Mouse (Mus musculus) kidney, adult 8-10 months (tissue): ENCODE data around the gene Rpl19.
A peak's percentile ranks its signal among the peaks of the same experiment; 100 is the strongest.

ENCODE experiments used
- DNase-seq, 2 experiments: peaks; one replicate each; pipeline ENCODE4 v3.0.0; 2022

Rpl19 gene

GRCm38 (mm10) chr11:98024516-98024915 is 2.0 kb upstream of the Rpl19 start:
- DNase-seq, result no peak

- DNase-seq, result no peak
These were observed 301 bp upstream of the Rpl19 start for GRCm38 (mm10) chr11:98026248-98026569.

- DNase-seq, result no peak
These were observed 783 bp downstream of the Rpl19 start for GRCm38 (mm10) chr11:98027297-98027688.

- no peak for DNase-seq
These were observed 1.3 kb downstream of the Rpl19 start for GRCm38 (mm10) chr11:98027785-98028184.

- DNase-seq, result no peak
These were observed 4.4 kb downstream of the Rpl19 start for GRCm38 (mm10) chr11:98030701-98031442.

- DNase-seq, result peak; percentile 40 to 81
These were observed 4.9 kb downstream of the Rpl19 start for GRCm38 (mm10) chr11:98031443-98031770.

GRCm38 (mm10) chr11:98034061-98034460 is 7.6 kb downstream of the Rpl19 start:
- no peak for DNase-seq

GRCm38 (mm10) chr11:98034840-98035239 is 8.3 kb downstream of the Rpl19 start:
- DNase-seq, result no peak

- no peak for DNase-seq
These were observed 9.5 kb downstream of the Rpl19 start for GRCm38 (mm10) chr11:98035977-98036377.

- no peak for DNase-seq
These were observed 11.4 kb downstream of the Rpl19 start for GRCm38 (mm10) chr11:98037871-98038270.

GRCm38 (mm10) chr11:98040975-98041374 is 14.5 kb downstream of the Rpl19 start:
- no peak for DNase-seq

GRCm38 (mm10) chr11:98042741-98043140 is 16.2 kb downstream of the Rpl19 start:
- no peak for DNase-seq

GRCm38 (mm10) chr11:98044074-98044473 is 17.6 kb downstream of the Rpl19 start:
- DNase-seq, result no peak

GRCm38 (mm10) chr11:98045596-98045995 is 19.1 kb downstream of the Rpl19 start:
- DNase-seq, result no peak

- DNase-seq, result no peak
These were observed 20.0 kb downstream of the Rpl19 start for GRCm38 (mm10) chr11:98046466-98046865.

- no peak for DNase-seq
These were observed 21.2 kb downstream of the Rpl19 start for GRCm38 (mm10) chr11:98047745-98048144.

GRCm38 (mm10) chr11:98049672-98050519 is 23.4 kb downstream of the Rpl19 start:
- no peak for DNase-seq

- DNase-seq, result no peak
These were observed 24.0 kb downstream of the Rpl19 start for GRCm38 (mm10) chr11:98050520-98050815.

- DNase-seq, result no peak
These were observed 24.4 kb downstream of the Rpl19 start for GRCm38 (mm10) chr11:98050940-98051339.

- DNase-seq, result no peak
These were observed 25.2 kb downstream of the Rpl19 start for GRCm38 (mm10) chr11:98051611-98052128.

GRCm38 (mm10) chr11:98052129-98052988 is 25.8 kb downstream of the Rpl19 start:
- DNase-seq, result no peak

- peak; percentile 39 to 48 for DNase-seq
These were observed 26.7 kb downstream of the Rpl19 start, which contains the start of gene Stac2 for GRCm38 (mm10) chr11:98052989-98053834. Gene Stac2, minus strand, starts transcription at chr11:98053462.
